Mouse (Mus musculus): Measurements from ENCODE around the gene Arhgap15. TPM values are rescaled to one million over a fixed set of nuclear protein-coding genes. Genes with fewer than 3 reads are reported as not detected.

Arhgap15 gene
- total RNA-seq, 2 experiments from 2014 or later, result 7.6 to 10.2 TPM

- no peak for DNase-seq (ENCODE audit: low spot score in 2 of 2)
- intact Hi-C loops (cut with DNase I), result no loop called here
Measured at GRCm38 (mm10) chr2:44222176-44222753, 473.6 kb downstream of the Arhgap15 start.

- intact Hi-C loops (cut with DNase I), result no loop called here
- no peak for DNase-seq (ENCODE audit: low spot score in 2 of 2)
Measured at GRCm38 (mm10) chr2:44234856-44235255, 486.2 kb downstream of the Arhgap15 start.

DNA sequence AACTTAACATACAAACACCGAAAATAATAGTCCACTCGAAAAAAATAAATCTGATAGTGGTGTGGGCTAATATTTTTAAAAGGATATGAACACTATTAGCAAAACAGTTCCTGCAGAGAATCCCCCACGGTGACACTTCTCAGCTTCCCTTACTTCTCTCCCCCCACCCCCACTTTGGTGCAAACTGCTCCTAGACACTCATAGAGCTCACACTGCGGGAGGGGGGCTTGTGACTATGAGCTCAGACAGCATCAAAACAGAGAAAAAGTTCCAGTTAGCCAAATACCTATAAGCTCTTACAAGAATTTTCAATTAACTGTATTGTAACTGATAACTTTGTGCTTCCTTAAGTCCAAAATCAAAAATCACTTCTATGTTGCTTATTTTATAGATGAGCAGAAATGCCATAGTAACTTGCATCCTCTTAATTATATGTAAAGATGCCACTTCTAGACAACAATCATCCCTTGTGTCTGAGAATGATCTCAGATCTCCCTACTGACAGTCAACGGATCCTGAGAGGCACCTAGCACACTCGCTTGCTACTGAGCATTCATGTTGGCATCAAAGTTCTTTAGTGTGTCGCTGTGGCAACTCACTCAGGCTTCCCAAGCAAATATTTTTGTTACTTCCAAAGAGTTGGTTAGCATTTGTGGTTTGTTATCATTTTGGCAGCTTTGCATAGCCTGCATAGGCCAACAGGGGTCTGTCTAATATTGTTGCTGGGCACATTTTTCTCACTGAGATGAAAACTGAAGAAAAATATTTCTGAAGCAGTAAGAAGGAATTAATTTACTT, 493.2 kb downstream of the Arhgap15 start:
- intact Hi-C loops (cut with DNase I), result no loop called here
- no peak for DNase-seq (ENCODE audit: low spot score in 2 of 2)

DNA sequence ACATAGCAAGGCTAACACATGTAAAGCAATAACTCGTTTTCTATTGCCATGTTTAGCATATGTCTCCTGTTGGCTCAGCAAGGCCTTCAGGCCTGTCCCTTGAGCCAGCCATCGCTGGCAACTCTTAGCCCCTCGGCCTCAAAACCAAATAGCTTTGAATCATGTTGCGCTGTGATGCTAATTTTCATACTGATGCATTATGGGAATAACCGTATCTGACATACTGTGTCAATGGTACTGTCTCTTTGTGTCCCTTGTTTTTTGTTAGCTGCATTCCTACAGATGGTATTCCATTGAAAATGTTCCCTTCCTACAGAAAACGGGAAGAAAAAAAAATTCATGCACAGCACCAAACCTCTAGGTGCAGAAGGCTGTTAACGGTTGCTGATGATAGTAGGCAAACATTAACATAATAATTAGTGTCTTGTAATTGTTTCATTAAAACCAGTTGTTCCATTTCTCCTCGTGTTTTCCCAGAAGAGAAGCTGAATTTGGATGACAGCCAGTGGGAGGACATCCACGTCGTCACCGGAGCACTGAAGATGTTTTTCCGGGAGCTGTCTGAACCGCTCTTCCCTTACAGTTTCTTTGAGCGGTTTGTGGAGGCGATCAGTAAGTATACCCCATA, 494.1 kb downstream of the Arhgap15 start:
- intact Hi-C loops (cut with DNase I), result no loop called here
- DNase-seq (ENCODE audit: low spot score in 2 of 2), result peak; percentile 30 to 44

- intact Hi-C loops (cut with DNase I), result no loop called here
- DNase-seq (ENCODE audit: low spot score in 2 of 2), result no peak
Measured at GRCm38 (mm10) chr2:44255343-44255742, 506.7 kb downstream of the Arhgap15 start.

DNA sequence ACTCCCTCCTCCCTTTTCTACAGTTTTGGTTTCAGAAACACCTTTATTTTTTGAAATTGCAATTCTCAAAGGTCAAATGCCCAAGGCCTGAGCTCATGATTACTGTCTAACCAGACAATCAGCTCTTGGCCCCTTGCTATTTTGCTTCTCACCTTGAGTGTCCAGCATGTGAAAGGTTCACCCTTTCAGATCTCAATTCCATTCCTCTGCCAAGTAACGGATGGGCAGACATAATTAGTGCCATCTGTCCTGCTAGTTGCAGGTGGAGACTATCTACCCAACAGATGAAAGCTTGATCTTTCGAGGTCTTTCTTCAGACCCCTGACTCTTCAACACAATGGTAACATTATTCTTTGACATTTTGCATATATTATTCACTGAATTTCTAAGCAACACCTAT, 509.3 kb downstream of the Arhgap15 start:
- intact Hi-C loops (cut with DNase I), result no loop called here
- no peak for DNase-seq (ENCODE audit: low spot score in 2 of 2)

GRCm38 (mm10) chr2:44271455-44272346, 523.1 kb downstream of the Arhgap15 start:
- DNase-seq (ENCODE audit: low spot score in 2 of 2), result no peak
- intact Hi-C loops (cut with DNase I), result no loop called here

DNA sequence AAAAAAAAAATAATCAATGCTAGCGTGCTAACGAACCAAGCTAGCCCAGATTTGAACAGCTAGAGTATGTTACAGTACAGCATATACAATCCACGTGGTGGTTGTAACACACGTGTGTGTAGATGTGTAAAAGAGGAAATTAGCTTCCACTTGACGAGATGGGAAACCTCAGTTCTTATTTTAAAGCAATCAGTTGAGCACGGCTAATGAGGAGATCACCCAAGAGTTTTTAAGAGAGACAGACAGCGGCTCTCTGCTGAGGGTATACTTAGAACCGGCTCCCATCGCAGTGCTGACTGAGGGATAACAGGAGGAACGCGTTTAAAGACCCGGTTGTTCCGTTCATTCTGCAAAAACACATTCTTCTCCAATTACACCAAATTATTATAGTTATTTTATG, 524.0 kb downstream of the Arhgap15 start:
- no peak for DNase-seq (ENCODE audit: low spot score in 2 of 2)
- intact Hi-C loops (cut with DNase I), result no loop called here

DNA sequence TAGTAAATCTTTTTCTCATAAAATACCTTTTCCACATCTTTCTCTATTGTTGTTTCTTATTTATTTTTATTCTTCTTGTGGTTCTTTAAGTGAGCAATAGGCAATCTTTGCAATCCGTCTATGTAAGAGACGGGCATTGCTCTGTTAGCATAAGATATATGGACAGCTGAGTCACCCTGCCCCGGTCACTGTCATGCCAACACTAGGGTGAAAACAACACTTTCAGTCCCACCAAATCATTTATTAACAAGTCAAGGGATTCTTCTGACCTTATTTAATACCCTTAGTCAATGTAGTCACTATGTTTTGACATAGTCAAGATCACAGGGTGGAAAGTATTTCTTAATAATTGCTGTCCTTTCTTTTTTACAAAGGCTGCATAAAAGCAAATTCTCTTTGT, 525.8 kb downstream of the Arhgap15 start:
- intact Hi-C loops (cut with DNase I), result no loop called here
- no peak for DNase-seq (ENCODE audit: low spot score in 2 of 2)

- no peak for DNase-seq (ENCODE audit: low spot score in 2 of 2)
- intact Hi-C loops (cut with DNase I), result no loop called here
Measured at GRCm38 (mm10) chr2:44286181-44286719, 537.6 kb downstream of the Arhgap15 start.

DNA sequence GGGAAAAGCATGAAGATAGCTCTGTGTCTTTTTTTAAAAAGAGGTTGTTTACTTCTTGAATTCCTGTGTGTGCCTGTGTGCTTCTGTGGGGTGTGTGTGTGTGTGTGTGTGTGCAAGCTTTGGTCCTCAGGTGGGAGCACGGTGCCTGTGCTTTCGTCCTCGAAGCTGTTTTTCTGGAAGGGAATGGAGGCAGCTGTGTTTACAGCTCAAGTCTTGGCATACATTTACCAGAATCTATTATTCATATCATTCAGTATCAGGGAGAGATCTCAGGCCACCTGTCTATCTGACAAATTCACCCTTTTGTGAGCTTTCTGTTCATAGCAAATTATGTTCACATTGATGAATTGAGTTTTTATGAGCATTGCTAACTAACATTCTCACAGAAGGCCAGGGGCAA, 550.5 kb downstream of the Arhgap15 start:
- intact Hi-C loops (cut with DNase I), result no loop called here
- no peak for DNase-seq (ENCODE audit: low spot score in 2 of 2)

- DNase-seq (ENCODE audit: low spot score in 2 of 2), result peak in 1 of 2 experiments; percentile 15
- intact Hi-C loops (cut with DNase I), result loop anchor here (10.0 kb wide), 1 partner anchor 255 kb away; no protein-coding TSS in a partner anchor
Measured at GRCm38 (mm10) chr2:44299909-44300308, 551.3 kb downstream of the Arhgap15 start.

DNA sequence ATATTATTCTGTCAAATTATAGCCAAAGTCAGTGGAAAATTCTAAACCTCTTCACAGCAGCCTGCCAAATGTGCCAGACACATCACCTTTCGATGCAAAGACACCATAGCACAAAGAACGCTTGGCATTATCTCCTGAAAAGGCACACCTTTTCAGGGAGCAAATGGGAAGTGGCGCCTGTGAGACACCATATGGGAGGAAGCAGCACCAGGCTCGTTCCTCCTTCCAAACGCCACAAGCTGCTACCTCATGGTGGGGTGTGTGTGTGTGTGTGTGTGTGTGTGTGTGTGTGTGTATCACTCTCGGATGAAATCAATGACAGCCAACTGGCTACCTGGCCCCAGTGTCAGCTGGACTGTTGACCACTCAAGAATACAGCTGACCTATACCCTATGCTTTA, 551.8 kb downstream of the Arhgap15 start:
- intact Hi-C loops (cut with DNase I), result loop anchor here (10.0 kb wide), 1 partner anchor 254 kb away; no protein-coding TSS in a partner anchor

DNA sequence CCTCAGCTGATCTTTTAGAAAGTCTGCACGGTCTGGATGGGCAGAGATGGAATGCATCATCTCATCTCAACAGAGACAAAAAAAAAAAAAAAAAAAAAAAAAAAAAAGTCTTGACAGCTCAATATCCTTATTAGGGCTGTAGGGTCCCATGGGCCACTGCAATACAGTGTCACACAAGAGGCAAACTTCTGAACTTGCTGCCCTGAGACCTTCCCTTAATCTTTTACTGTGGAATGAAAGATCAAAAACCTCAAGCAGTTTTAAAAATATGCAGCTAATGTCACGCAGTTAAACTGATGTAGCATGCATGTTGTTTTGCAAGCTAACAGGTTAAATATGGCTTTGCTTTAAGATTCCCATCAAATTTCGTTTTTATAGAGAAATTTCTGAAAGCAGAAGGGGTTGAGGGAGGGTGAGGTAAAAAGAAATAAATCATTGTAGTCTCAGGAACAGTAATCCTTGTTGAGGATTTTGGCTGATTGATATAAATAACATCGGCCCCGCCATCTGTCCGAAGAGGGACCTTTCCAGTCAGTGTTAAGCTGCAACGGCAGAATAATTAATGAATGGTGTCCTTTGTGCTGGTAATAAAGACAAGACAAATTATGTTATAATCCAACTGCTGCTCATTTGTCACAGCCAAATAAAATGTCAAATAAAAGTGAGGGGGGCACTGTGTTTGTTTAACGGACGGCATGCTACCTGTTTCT, 555.8 kb downstream of the Arhgap15 start:
- intact Hi-C loops (cut with DNase I), result loop anchor here (10.0 kb wide), 1 partner anchor 250 kb away; no protein-coding TSS in a partner anchor

More for the DNA sequence above, 551.8 kb downstream of the Arhgap15 start:
- no peak for DNase-seq (ENCODE audit: low spot score in 2 of 2)

GRCm38 (mm10) chr2:44304971-44305808, 556.6 kb downstream of the Arhgap15 start:
- intact Hi-C loops (cut with DNase I), result loop anchor here (10.0 kb wide), 1 partner anchor 250 kb away; no protein-coding TSS in a partner anchor
- DNase-seq (ENCODE audit: low spot score in 2 of 2), result no peak

More for the DNA sequence above, 555.8 kb downstream of the Arhgap15 start:
- DNase-seq (ENCODE audit: low spot score in 2 of 2), result no peak

DNA sequence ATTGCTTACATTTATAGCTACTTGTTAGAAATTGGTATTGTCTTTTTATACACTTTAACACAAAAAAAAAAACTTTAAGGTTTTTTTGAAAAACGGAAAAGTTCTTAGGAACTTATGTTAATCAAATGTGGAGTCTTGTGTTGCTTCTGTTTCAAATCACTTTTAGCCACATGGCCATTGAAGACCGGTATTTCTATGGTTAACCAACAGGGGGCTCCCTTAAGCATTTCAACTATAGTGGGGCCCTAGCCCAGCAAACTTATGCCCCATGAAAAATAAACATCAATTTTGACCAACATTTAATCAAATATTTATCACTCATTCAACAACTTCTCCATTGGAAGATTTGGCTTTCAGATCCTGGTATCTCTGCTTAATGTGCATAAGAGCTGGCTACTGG, 557.5 kb downstream of the Arhgap15 start:
- intact Hi-C loops (cut with DNase I), result loop anchor here (10.0 kb wide), 1 partner anchor 249 kb away; no protein-coding TSS in a partner anchor
- no peak for DNase-seq (ENCODE audit: low spot score in 2 of 2)

GRCm38 (mm10) chr2:44309124-44309523, 560.5 kb downstream of the Arhgap15 start:
- intact Hi-C loops (cut with DNase I), result loop anchor here (10.0 kb wide), 1 partner anchor 246 kb away; no protein-coding TSS in a partner anchor
- no peak for DNase-seq (ENCODE audit: low spot score in 2 of 2)

All from left cerebral cortex, postnatal 14 days (tissue).